ENCODE assay signal across 18 mouse cellular contexts in the genomic region with DNA sequence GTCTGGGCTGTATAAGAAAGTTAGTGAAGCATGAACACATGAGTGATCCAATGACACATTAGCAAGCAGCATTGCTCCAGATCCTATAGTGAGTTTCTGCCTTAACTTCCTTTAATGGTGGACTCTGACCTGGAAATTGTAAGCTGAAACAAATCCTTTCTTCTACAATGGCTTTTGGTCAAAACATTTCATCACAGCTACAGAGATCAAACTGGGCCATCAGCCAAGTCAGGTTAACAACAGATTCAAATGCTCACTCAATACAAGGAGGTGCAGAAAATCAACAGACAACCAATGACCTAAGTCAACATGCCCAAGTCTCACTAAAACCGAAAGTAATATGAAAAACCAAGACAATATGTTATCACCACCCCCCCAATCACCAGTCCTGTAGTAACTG.
"Had no signal": no experiment of that assay in that cellular context is flagged by ENCODE, and none has a peak within 500 bp of the region (broad histone marks: within the 10 kb centered on the region; RNA-seq: fewer than 3 reads in every experiment).

No protein-coding gene starts in this region.

- DNase-seq: lung, embryonic 14.5 days; lung, postnatal 10 days; lung, postnatal 4 days; midbrain, embryonic 14.5 days; retina, postnatal 1 day; right cerebral cortex, adult 18-20 months; right cerebral cortex, postnatal 25 days; right cerebral cortex, postnatal 4 days; spleen, adult 18-20 months; thymus, adult 18-20 months; thymus, postnatal 14 days; thymus, postnatal 36 days had no signal

- ATAC-seq: midbrain, embryonic 16.5 days had no signal

- H3K4me2 ChIP-seq: lung, embryonic 14.5 days; midbrain, embryonic 12.5 days; neural tube, embryonic 13.5 days; neural tube, embryonic 15.5 days had no signal

- H3K27ac ChIP-seq: midbrain, embryonic 10.5 days; midbrain, embryonic 12.5 days; neural tube, embryonic 13.5 days; neural tube, embryonic 15.5 days had no signal

- H3K4me3 ChIP-seq: midbrain, embryonic 10.5 days; midbrain, embryonic 12.5 days; myocyte; neural tube, embryonic 13.5 days; neural tube, embryonic 15.5 days had no signal

- H3K9me3 ChIP-seq: midbrain, embryonic 10.5 days; midbrain, embryonic 12.5 days; neural tube, embryonic 13.5 days had no signal

- H3K36me3 ChIP-seq: midbrain, embryonic 10.5 days; midbrain, embryonic 12.5 days; neural tube, embryonic 13.5 days; neural tube, embryonic 15.5 days had no signal

- H3K4me1 ChIP-seq: midbrain, embryonic 10.5 days; midbrain, embryonic 12.5 days; neural tube, embryonic 13.5 days; neural tube, embryonic 15.5 days had no signal

- H3K27me3 ChIP-seq: midbrain, embryonic 12.5 days; neural tube, embryonic 13.5 days; neural tube, embryonic 15.5 days had no signal

- H3K9ac ChIP-seq: lung, embryonic 14.5 days; midbrain, embryonic 12.5 days; neural tube, embryonic 13.5 days; neural tube, embryonic 15.5 days had no signal
